Comparison of ENCODE assay signal across 8 mouse cellular contexts in the genomic region with DNA sequence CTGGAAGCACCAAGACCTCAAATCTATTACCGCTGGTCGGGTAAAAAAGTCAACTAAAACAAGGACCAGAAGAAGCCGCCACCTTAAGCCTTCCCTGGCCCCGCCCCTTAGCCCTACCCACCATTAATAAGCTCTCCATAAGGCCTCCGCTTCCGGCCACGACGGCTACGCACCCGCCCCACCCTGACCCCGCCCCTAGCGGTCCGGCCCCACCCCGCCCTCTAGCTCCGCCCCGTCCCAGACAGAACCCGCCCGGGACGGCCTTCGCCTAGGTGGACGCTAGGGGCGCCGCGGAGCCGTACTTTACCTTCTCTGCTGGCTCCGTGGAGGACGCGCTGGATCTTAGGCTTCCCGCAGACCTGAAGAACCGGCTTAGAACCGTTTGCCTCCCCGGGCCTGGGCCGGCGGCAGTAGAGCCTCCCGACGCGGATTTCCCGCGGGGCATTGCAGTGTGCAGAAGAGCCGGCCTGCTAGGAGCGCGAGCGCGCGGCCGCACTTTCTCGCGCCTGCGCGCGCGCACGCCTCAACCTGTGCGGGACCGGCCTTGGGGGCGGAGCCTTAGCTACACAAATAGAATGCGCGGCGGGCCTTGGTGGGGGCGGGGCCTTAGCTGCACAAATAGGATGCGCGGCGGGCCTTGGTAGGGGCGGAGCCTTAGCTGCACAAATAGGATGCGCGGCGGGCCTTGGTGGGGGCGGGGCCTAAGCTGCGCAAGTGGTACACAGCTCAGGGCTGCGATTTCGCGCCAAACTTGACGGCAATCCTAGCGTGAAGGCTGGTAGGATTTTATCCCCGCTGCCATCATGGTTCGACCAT. TPM values are rescaled to one million over a fixed set of nuclear protein-coding genes. Genes with fewer than 3 reads are reported as not detected.
DNase-seq lines count a peak whose midpoint lies in the region; ATAC-seq lines count a peak whose summit lies in the region.

TSS of gene Dhfr (plus strand) at position 271 of the 816 bp plus-strand sequence.
TSS of gene Msh3 (minus strand) at position 548 of the 816 bp plus-strand sequence.

- peaks cover 16% of the 10 kb centered on the region for H3K4me1 ChIP-seq in hindbrain, embryonic 14.5 days (replicated peaks; ENCODE audit: control insufficient read depth, insufficient read depth, low read length)

- H3K36me3 ChIP-seq in hindbrain, embryonic 14.5 days (replicated peaks; ENCODE audit: control insufficient read depth, insufficient read depth), result no peaks in the 10 kb centered on the region

- DNase-seq in R1 (ENCODE audit: low read depth, low spot score), result peak; percentile 97
- peak; percentile 99 for DNase-seq in cerebellum, postnatal 25 days
- peak; percentile 94 for DNase-seq in frontal cortex, postnatal 25 days (ENCODE audit: low spot score in 2 of 2)
- DNase-seq in hindbrain, embryonic 14.5 days (ENCODE audit: low spot score), result peak; percentile 99
- peak; percentile 94 to 97 for DNase-seq in layer of hippocampus, postnatal 36 days
- peak; percentile 98 for DNase-seq in lung, postnatal 36 days
- DNase-seq in retina, postnatal 1 day, result peak; percentile 99
- DNase-seq in urinary bladder, adult 18-20 months (ENCODE audit: low spot score in 2 of 2), result peak; percentile 91 to 96

- H3K9me3 ChIP-seq in hindbrain, embryonic 14.5 days (ENCODE audit: control insufficient read depth, low read length), result no peaks in the 10 kb centered on the region

- WGBS in hindbrain, embryonic 14.5 days, result under 1% methylated on average over 76 of the region's 76 CpGs

- H3K4me3 ChIP-seq in hindbrain, embryonic 14.5 days (replicated peaks; ENCODE audit: low read length), result peak within 1 kb of the TSS; percentile 48

- peak within 1 kb of the TSS; percentile 95 for H3K4me2 ChIP-seq in hindbrain, embryonic 14.5 days (replicated peaks)

- peak within 1 kb of the TSS; percentile 81 for H3K27ac ChIP-seq in hindbrain, embryonic 14.5 days

- H3K27me3 ChIP-seq in hindbrain, embryonic 14.5 days (ENCODE audit: control insufficient read depth, insufficient read depth, low read length), result no peaks in the 10 kb centered on the region

- peak; percentile 97 for ATAC-seq in hindbrain, embryonic 14.5 days (ENCODE audit: low FRiP score)

- H3K9ac ChIP-seq in hindbrain, embryonic 14.5 days, result peak within 1 kb of the TSS; percentile 52

RNA-seq across cellular contexts. Expression of gene Dhfr, which starts in this region (rescaled TPM):
- polyA plus RNA-seq in hindbrain, embryonic 14.5 days (2014; fragmentation: Nextera tagmentation; extraction: Ambion mirVana), result 4.7 and 5.1 TPM in 2 replicates
- 1 to 10 TPM; 1.6 to 1.7 TPM for total RNA-seq in layer of hippocampus, postnatal 36 days (2021)

RNA-seq across cellular contexts. Expression of gene Msh3, which starts in this region (rescaled TPM):
- 27.5 and 28.0 TPM in 2 replicates for polyA plus RNA-seq in hindbrain, embryonic 14.5 days (2014; fragmentation: Nextera tagmentation; extraction: Ambion mirVana)
- 10 to 100 TPM; 21.8 to 25.7 TPM for total RNA-seq in layer of hippocampus, postnatal 36 days (2021)

Comparison
In these comparisons a context has a peak if more than half of its experiments do, and no peak if none do; other contexts are left out.
1. Peak in every context shown above with its lines: DNase-seq, ATAC-seq, H3K4me3 ChIP-seq and H3K27ac ChIP-seq.